Mouse (Mus musculus) forebrain, postnatal 0 days (tissue): Measurements from ENCODE around the gene Mrpl41. TPM values are rescaled to one million over a fixed set of nuclear protein-coding genes. Genes with fewer than 3 reads are reported as not detected.

ENCODE experiments used
- ATAC-seq: fragments of 200-750 bp; cut with Nextera tagmentation; 2 replicates; pipeline ENCODE4 v1.8.0; 2017; ENCODE audit warnings: mild to moderate bottlenecking, moderate library complexity
- DNase-seq: peaks from one replicate; pipeline ENCODE4 v3.0.0-alpha.2; 2015
- H3K27ac ChIP-seq: fragments of 300-500 bp; sonication (generic); 2 replicates; pipeline ENCODE4 v1.5.1; 2014; ENCODE audit warnings: low read depth, mild to moderate bottlenecking, antibody characterized with exemption, low read length, moderate library complexity, mixed read lengths
- H3K27me3 ChIP-seq: fragments of 300-500 bp; sonication (generic); 2 replicates; pipeline ENCODE4 v1.6.1; 2014; ENCODE audit warnings: mild to moderate bottlenecking, low read length, mixed read lengths; ENCODE audit not compliant: insufficient read depth
- H3K36me3 ChIP-seq: fragments of 300-500 bp; sonication (generic); 2 replicates; pipeline ENCODE4 v1.6.1; 2014; ENCODE audit warnings: mild to moderate bottlenecking, moderate library complexity; ENCODE audit not compliant: insufficient read depth
- H3K4me1 ChIP-seq: fragments of 300-500 bp; sonication (generic); 2 replicates; pipeline ENCODE4 v1.6.1; 2014; ENCODE audit warnings: antibody characterized with exemption; ENCODE audit not compliant: insufficient read depth
- H3K4me2 ChIP-seq: fragments of 300-500 bp; sonication (generic); 2 replicates; pipeline ENCODE4 v1.6.1; 2014; ENCODE audit warnings: low read depth, mild to moderate bottlenecking, moderate library complexity
- H3K4me3 ChIP-seq: fragments of 300-500 bp; sonication (generic); 2 replicates; pipeline ENCODE4 v1.5.1; 2014; ENCODE audit warnings: low read depth, low read length, mixed read lengths
- H3K9ac ChIP-seq: fragments of 300-500 bp; sonication (generic); 2 replicates; pipeline ENCODE4 v1.6.1; 2014; ENCODE audit warnings: mild to moderate bottlenecking
- H3K9me3 ChIP-seq: fragments of 300-500 bp; sonication (generic); 2 replicates; pipeline ENCODE4 v1.6.1; 2016; ENCODE audit warnings: low read length
- CTCF ChIP-seq: sonication (generic); IDR thresholded peaks from 2 replicates; pipeline ENCODE4 v1.5.1; 2016; ENCODE audit warnings: antibody characterized with exemption, control low read depth, low read depth
- WGBS: fragments of 180-500 bp; shearing (Covaris S2); extraction: QIAGEN DNeasy Blood & Tissue Kit; methylation state at CpG from one replicate; pipeline ENCODE4 v1.1.7; 2014; 5-methylcytosine and 5-hydroxymethylcytosine counted together
- polyA plus RNA-seq: library from polyadenylated mRNA; unstranded; fragments of >200 nt; fragmentation: Nextera tagmentation; extraction: Ambion mirVana; gene quantifications from 2 replicates; pipeline ENCODE4 v1.2.1, GENCODE M21; 2015
- total RNA-seq: library from RNA; depleted of rRNA; stranded (reverse); fragments of >200 nt; gene quantifications from 2 replicates; pipeline ENCODE4 v1.2.3, GENCODE M21; 2014

The Mrpl41 gene
- total and polyA plus RNA-seq, 2 experiments from 2014 or later = 79.4 to 174 TPM

GRCm38 (mm10) chr2:24942092-24942491 is 32.8 kb downstream of the Mrpl41 start:
- 77% methylated on average over 4 of the region's 4 CpGs for WGBS
- Histone ChIP-seq H3K4me2 (no peak overlapping the region), H3K36me3 (no peaks in the 10 kb centered on the region), H3K9ac (no peak overlapping the region), H3K27ac (no peak overlapping the region), H3K9me3 (no peaks in the 10 kb centered on the region), H3K27me3 (no peaks in the 10 kb centered on the region), H3K4me3 (no peak overlapping the region), H3K4me1 (no peaks in the 10 kb centered on the region)
- ATAC-seq = no peak
- no peak for DNase-seq
- TF ChIP-seq CTCF = no peak

- peak within 1 kb of the TSS; percentile 76 for H3K9ac ChIP-seq
- H3K4me1 ChIP-seq = peaks cover 11% of the 10 kb centered on the region; the same call in 1 of the 2 replicates
- peak within 1 kb of the TSS; percentile 64 for H3K4me3 ChIP-seq
- no peaks in the 10 kb centered on the region for H3K36me3 ChIP-seq
- DNase-seq (peak; percentile 89), ATAC-seq (peak; percentile 90)
- no peaks in the 10 kb centered on the region for H3K27me3 ChIP-seq
- peak; percentile 75 for TF ChIP-seq CTCF
- peak within 1 kb of the TSS; percentile 88 for H3K4me2 ChIP-seq
- H3K27ac ChIP-seq = peak within 1 kb of the TSS; percentile 36
- H3K9me3 ChIP-seq = no peaks in the 10 kb centered on the region
- WGBS = 3% methylated on average over 49 of the region's 49 CpGs
These were observed 39.7 kb downstream of the Mrpl41 start, which contains the start of gene Arrdc1 for GRCm38 (mm10) chr2:24935057-24935796. Arrdc1 (minus strand) TSS chr2:24935252.

GRCm38 (mm10) chr2:24934441-24934963 is 40.4 kb downstream of the Mrpl41 start:
- Histone ChIP-seq H3K4me3 (peak overlapping the region; percentile 64), H3K4me1 (peaks cover 11% of the 10 kb centered on the region; the same call in 1 of the 2 replicates), H3K36me3 (no peaks in the 10 kb centered on the region), H3K4me2 (peak overlapping the region; percentile 88), H3K27me3 (no peaks in the 10 kb centered on the region), H3K9ac (peak overlapping the region; percentile 76), H3K27ac (peak overlapping the region; percentile 36), H3K9me3 (no peaks in the 10 kb centered on the region)
- 3% methylated on average over 19 of the region's 19 CpGs for WGBS
- ATAC-seq = peak; percentile 53
- peak; percentile 41 for DNase-seq
- TF ChIP-seq CTCF = no peak

GRCm38 (mm10) chr2:24929593-24929992 is 45.3 kb downstream of the Mrpl41 start:
- WGBS = 96% methylated on average over 5 of the region's 5 CpGs
- ATAC-seq = no peak
- H3K27ac ChIP-seq = no peak overlapping the region
- TF ChIP-seq CTCF = no peak
- no peaks in the 10 kb centered on the region for H3K9me3 ChIP-seq
- H3K4me2 ChIP-seq = no peak overlapping the region
- H3K36me3 ChIP-seq = peaks cover 6% of the 10 kb centered on the region; the same call in 1 of the 2 replicates
- no peaks in the 10 kb centered on the region for H3K27me3 ChIP-seq
- peaks cover 11% of the 10 kb centered on the region; the same call in 1 of the 2 replicates for H3K4me1 ChIP-seq
- H3K9ac ChIP-seq = no peak overlapping the region
- H3K4me3 ChIP-seq = no peak overlapping the region
- DNase-seq = no peak

GRCm38 (mm10) chr2:24929119-24929518 is 45.8 kb downstream of the Mrpl41 start:
- H3K36me3 ChIP-seq = peaks cover 6% of the 10 kb centered on the region; the same call in 1 of the 2 replicates
- H3K9ac ChIP-seq = no peak overlapping the region
- no peak overlapping the region for H3K27ac ChIP-seq
- no peak overlapping the region for H3K4me3 ChIP-seq
- H3K4me2 ChIP-seq = no peak overlapping the region
- WGBS = 65% methylated on average over 2 of the region's 2 CpGs
- TF ChIP-seq CTCF = no peak
- no peaks in the 10 kb centered on the region for H3K27me3 ChIP-seq
- ATAC-seq (no peak), DNase-seq (no peak)
- peaks cover 9% of the 10 kb centered on the region; the same call in 1 of the 2 replicates for H3K4me1 ChIP-seq
- no peaks in the 10 kb centered on the region for H3K9me3 ChIP-seq

GRCm38 (mm10) chr2:24927810-24928479 is 47.0 kb downstream of the Mrpl41 start:
- Histone ChIP-seq H3K36me3 (peaks cover 6% of the 10 kb centered on the region; the same call in 1 of the 2 replicates), H3K4me2 (no peak overlapping the region), H3K27ac (no peak overlapping the region), H3K9ac (no peak overlapping the region), H3K4me1 (no peaks in the 10 kb centered on the region), H3K27me3 (no peaks in the 10 kb centered on the region), H3K9me3 (no peaks in the 10 kb centered on the region), H3K4me3 (no peak overlapping the region)
- DNase-seq (no peak), ATAC-seq (no peak)
- no peak for TF ChIP-seq CTCF
- WGBS = 69% methylated on average over 4 of the region's 4 CpGs

- no peak for ATAC-seq
- H3K4me2 ChIP-seq = no peak overlapping the region
- DNase-seq = no peak
- WGBS = 74% methylated on average over 7 of the region's 7 CpGs
- H3K4me3 ChIP-seq = no peak overlapping the region
- no peak overlapping the region for H3K9ac ChIP-seq
- H3K4me1 ChIP-seq = no peaks in the 10 kb centered on the region
- no peaks in the 10 kb centered on the region for H3K27me3 ChIP-seq
- no peak overlapping the region for H3K27ac ChIP-seq
- H3K9me3 ChIP-seq = no peaks in the 10 kb centered on the region
- no peak for TF ChIP-seq CTCF
- H3K36me3 ChIP-seq = peaks cover 6% of the 10 kb centered on the region; the same call in 1 of the 2 replicates
These were observed 47.9 kb downstream of the Mrpl41 start for GRCm38 (mm10) chr2:24926965-24927358.
